Mouse (Mus musculus) hematopoietic stem cell, adult 5-6 weeks (primary cell): ENCODE results near the gene Mpp6. TPM values are rescaled to one million over a fixed set of nuclear protein-coding genes. Genes with fewer than 3 reads are reported as not detected.

Experiments used
- total RNA-seq: library from RNA; stranded (forward); fragments of 172-1452, 232-1000 nt; gene quantifications from 2 replicates; pipeline ENCODE4 v1.2.3, GENCODE M21; 2017

Mpp6 gene
- total RNA-seq, 1 experiment from 2014 or later = 363 TPM

Other genes with a start within 250 kb of the Mpp6 start
- 10.1 and 19.9 TPM in 2 replicates for gene Gsdme, start 153.6 kb downstream of the Mpp6 start, total RNA-seq